Mouse (Mus musculus): ENCODE measurements around the gene Gm20517. TPM values are rescaled to one million over a fixed set of nuclear protein-coding genes. Genes with fewer than 3 reads are reported as not detected.
A peak's percentile ranks its signal among the peaks of the same experiment; 100 is the strongest.
"Not testable (repeated sequence)": the region's sequence is repeated elsewhere in the genome, so short reads cannot be mapped to it uniquely, and the experiment has no call there.

Gene Gm20517
- polyA plus RNA-seq, 1 experiment from 2014 or later = 0.35 TPM

DNA sequence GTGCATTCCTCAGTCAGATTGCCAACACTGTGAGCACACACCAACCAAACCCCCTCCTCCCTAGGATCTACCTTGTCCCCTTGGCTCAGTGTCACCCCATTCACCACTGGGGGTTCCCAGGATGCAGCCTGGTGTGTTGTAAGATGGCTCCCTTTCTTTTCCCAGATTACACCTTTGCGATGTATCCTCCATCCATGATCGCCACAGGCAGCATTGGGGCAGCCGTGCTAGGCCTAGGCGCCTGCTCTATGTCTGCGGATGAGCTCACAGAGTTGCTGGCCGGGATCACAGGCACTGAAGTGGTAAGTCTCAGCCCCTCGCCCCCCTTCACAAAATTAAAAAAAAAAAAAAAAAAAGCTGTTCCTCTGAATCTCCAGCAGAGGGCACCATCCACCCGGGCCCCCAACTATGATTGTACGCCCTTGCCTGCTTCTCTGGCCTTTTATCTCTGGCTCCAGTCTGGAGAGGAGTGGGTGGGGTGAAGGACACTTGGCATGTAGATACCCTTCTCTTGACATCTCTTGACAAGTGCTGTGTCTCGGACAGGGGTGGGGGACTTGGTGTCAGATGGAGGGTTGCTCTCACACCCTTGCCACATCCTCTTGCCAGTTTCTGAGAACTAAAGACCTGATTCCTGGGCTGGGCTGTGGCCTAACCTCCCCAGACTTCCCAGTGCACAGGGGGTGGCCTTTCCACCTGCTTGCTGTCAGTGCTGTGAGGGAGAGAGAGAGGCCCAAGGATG, 13.4 kb upstream of the Gm20517 start:
- 16% methylated on average over 10 of the region's 10 CpGs for WGBS
- peak overlapping the region; percentile 91; the same call in 1 of the 2 replicates for H3K9ac ChIP-seq
- H3K4me3 ChIP-seq = no peak overlapping the region
- no peak overlapping the region for H3K4me2 ChIP-seq
- H3K27ac ChIP-seq = peak overlapping the region; percentile 53
- no peaks in the 10 kb centered on the region for H3K27me3 ChIP-seq
- H3K4me1 ChIP-seq = peaks cover 33% of the 10 kb centered on the region
- no peak for ATAC-seq (ENCODE audit: borderline replicate concordance, extremely low read depth, low FRiP score, low TSS enrichment)
- no peaks in the 10 kb centered on the region for H3K9me3 ChIP-seq
- H3K36me3 ChIP-seq = peaks cover 58% of the 10 kb centered on the region

DNA sequence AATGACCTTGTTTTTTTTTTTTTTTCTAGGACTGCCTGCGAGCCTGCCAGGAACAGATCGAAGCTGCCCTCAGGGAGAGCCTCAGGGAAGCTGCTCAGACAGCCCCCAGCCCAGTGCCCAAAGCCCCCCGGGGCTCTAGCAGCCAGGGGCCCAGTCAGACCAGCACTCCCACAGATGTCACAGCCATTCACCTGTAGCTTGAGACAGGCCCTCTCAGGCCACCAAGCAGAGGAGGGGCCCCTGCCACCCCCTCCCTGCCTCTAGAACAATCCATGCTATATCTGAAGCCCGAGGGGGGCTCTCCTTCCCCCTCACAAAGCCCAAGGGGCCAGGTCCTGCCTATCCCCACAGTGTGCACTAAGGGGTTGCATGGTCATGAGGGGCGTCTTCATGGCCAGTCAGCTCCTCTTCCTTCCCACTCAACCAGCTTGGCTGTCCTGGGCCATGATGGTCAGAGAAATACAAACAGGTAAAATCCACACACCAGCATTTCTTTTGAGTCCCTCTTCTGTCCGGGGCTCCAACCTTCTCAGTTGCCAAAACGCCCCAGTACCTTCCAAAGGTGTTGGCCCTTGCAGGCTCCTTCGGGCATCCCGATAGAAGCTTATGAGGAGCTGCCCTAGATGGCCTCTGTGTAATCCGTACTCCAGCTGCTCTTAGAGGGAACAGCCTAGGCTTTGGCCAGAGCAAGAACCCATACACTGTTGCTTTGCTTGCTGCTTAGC, 12.6 kb upstream of the Gm20517 start:
- H3K9me3 ChIP-seq; ATAC-seq (ENCODE audit: borderline replicate concordance, extremely low read depth, low FRiP score, low TSS enrichment); H3K27me3 ChIP-seq; H3K9ac ChIP-seq; H3K4me3 ChIP-seq; H3K4me2 ChIP-seq: not testable (repeated sequence)
- WGBS = 75% methylated on average over 10 of the region's 10 CpGs
- H3K27ac ChIP-seq = peak overlapping the region; percentile 53
- H3K4me1 ChIP-seq = peaks cover 32% of the 10 kb centered on the region
- H3K36me3 ChIP-seq = peaks cover 62% of the 10 kb centered on the region

DNA sequence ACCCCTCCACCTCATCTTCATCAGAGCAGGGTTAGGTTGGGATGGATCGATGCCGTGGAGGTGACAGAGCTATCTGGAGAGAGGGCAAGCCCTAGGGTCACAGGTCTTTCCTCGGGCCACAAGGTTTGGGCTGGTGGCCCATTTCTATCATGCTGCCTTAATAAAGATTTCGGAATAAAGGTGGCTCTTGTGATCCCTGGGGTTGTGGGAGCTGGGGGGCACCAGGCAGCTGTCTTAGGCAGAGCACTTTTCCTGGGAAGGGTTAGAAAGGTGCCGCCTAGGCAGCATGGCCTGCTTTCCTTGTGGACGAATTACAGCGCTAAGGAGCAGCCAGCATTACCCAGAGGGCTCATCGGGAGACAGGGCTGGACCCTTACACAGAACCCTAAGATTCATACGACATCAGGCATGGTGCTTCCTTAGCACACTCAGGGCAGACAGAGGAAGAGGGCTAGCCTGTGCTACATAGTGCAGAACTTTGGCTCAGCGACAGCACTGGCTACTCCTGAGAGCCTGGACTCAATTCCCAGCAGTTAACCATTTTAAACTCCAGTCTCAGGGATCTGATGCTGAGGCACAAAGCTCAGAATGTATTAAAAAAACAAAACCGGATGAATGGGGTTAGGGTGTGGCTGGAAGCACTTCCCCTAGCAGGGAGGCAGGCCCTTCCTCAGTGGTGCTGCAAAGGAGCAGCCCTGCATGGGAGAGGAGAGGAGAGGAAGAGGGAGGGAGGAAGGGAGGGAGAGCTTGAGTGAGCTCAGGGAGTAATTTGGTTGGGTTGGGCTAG, 11.7 kb upstream of the Gm20517 start:
- H3K9me3 ChIP-seq = no peaks in the 10 kb centered on the region
- peaks cover 32% of the 10 kb centered on the region for H3K4me1 ChIP-seq
- 64% methylated on average over 11 of the region's 11 CpGs for whole genome bisulfite sequencing
- ATAC-seq (ENCODE audit: borderline replicate concordance, extremely low read depth, low FRiP score, low TSS enrichment) = no peak
- H3K4me3 ChIP-seq = no peak overlapping the region
- peaks cover 72% of the 10 kb centered on the region for H3K36me3 ChIP-seq
- no peak overlapping the region for H3K4me2 ChIP-seq
- H3K9ac ChIP-seq = no peak overlapping the region
- H3K27ac ChIP-seq = peak overlapping the region; percentile 26
- H3K27me3 ChIP-seq = no peaks in the 10 kb centered on the region

DNA sequence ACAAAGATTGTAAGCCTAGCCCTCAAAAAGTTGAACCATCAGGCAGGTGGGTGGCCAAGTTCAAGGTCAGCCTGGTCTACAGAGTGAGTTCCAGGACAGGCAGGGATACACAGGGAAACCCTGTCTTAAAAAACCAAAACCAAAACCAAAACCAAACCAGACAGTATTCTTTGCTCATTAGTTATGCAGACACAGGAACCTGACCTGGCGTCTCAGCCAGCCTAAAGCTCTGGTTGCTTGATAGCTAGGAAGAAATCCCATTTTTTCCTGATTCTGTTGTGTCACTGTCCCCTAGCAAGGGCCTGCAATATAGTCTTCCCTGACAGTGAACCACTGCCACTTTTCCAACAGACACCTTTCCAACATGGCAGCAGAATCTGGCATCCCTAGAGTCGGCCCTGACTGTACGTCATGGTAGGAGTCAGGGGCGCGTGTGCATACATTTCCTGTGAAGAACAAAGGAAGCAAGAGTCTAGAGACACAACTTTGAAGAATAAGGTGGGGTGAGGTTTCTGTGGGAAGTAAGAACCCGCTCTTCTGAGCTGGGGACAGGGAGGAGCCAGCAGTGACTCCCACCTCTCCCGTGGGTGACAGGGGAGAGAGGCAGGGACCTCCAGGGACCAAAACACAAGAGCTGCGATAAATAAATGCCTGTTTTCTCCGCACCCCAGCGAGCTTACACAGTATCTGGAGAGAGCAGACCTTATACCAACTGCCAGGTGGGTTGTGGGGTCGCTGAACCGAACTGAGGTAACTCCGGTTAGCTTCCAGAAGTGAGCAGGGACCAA, 10.6 kb upstream of the Gm20517 start:
- Histone ChIP-seq H3K4me3 (no peak overlapping the region), H3K36me3 (peaks cover 81% of the 10 kb centered on the region), H3K27ac (no peak overlapping the region), H3K9me3 (no peaks in the 10 kb centered on the region), H3K27me3 (no peaks in the 10 kb centered on the region), H3K9ac (no peak overlapping the region), H3K4me2 (no peak overlapping the region), H3K4me1 (peaks cover 22% of the 10 kb centered on the region)
- 82% methylated on average over 13 of the region's 13 CpGs for whole genome bisulfite sequencing
- ATAC-seq (ENCODE audit: borderline replicate concordance, extremely low read depth, low FRiP score, low TSS enrichment) = no peak

DNA sequence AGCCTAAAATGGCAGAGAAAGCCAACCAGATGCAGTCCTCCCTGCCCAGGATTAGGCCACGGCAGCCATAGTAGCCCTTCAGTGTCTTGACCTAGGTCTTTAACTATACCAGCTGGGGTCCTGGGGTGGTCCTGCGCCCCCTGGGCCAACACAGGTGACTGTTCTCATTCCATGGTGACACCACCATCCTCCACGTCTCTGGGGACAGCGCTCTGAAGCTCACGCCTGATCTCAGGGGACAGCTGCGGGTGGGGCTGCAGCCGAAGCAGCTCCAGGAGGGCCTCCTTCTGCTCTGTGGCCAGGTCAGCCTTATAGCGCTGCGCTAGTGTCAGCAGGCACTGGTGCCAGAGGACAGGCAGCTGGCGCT, 10.0 kb upstream of the Gm20517 start:
- no peak for ATAC-seq (ENCODE audit: borderline replicate concordance, extremely low read depth, low FRiP score, low TSS enrichment)
- no peak overlapping the region for H3K27ac ChIP-seq
- no peaks in the 10 kb centered on the region for H3K9me3 ChIP-seq
- H3K4me2 ChIP-seq = no peak overlapping the region
- H3K4me1 ChIP-seq = peaks cover 16% of the 10 kb centered on the region
- 88% methylated on average over 10 of the region's 10 CpGs for WGBS
- H3K27me3 ChIP-seq = no peaks in the 10 kb centered on the region
- peaks cover 82% of the 10 kb centered on the region for H3K36me3 ChIP-seq
- H3K9ac ChIP-seq = no peak overlapping the region
- no peak overlapping the region for H3K4me3 ChIP-seq

DNA sequence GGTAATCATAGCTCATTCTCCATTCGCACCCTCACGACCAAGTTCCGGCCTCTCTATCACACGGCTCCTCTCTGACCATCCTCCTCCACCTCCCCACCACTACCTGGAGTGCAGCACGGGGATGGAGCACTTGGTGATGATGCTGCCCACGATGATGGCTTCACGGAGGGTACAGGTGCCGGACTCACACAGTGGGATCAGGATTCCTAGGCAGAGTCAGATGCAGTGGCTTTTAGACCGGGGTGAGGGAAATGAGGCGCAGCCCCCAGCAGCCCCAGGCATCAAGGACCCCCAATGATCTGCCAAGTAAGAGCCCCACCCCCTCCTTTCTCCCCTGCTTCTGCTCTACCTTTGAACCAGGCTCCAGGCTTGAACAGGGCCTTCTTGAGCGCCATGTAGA, 9.1 kb upstream of the Gm20517 start:
- H3K27me3 ChIP-seq = no peaks in the 10 kb centered on the region
- no peak overlapping the region for H3K4me3 ChIP-seq
- peaks cover 7% of the 10 kb centered on the region for H3K4me1 ChIP-seq
- H3K9me3 ChIP-seq = no peaks in the 10 kb centered on the region
- no peak for ATAC-seq (ENCODE audit: borderline replicate concordance, extremely low read depth, low FRiP score, low TSS enrichment)
- no peak overlapping the region for H3K27ac ChIP-seq
- H3K9ac ChIP-seq = no peak overlapping the region
- 85% methylated on average over 11 of the region's 11 CpGs for WGBS
- no peak overlapping the region for H3K4me2 ChIP-seq
- peaks cover 84% of the 10 kb centered on the region for H3K36me3 ChIP-seq

DNA sequence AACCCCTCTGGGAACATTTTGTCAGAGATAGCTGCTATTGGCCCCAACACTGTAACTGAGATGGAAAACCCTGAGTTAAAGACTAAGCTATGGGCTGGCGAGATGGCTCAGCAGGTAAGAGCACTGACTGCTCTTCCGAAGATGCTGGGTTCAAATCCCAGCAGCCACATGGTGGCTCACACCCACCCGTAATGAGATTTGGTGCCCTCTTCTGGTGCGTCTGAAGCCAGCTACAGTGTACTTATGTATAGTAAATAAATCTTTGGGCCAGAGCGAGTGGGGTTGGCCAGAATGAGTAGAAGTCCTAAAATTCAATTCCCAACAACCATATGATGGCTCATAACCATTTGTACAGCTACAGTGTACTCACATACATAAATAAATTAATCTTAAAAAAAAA, 5.2 kb upstream of the Gm20517 start:
- Histone ChIP-seq H3K27ac (no peak overlapping the region), H3K4me3 (no peak overlapping the region), H3K4me1 (peaks cover 12% of the 10 kb centered on the region), H3K27me3 (no peaks in the 10 kb centered on the region), H3K9me3 (no peaks in the 10 kb centered on the region), H3K9ac (no peak overlapping the region), H3K4me2 (no peak overlapping the region), H3K36me3 (peaks cover 53% of the 10 kb centered on the region)
- ATAC-seq (ENCODE audit: borderline replicate concordance, extremely low read depth, low FRiP score, low TSS enrichment) = no peak
- WGBS = 55% methylated on average over 5 of the region's 5 CpGs

DNA sequence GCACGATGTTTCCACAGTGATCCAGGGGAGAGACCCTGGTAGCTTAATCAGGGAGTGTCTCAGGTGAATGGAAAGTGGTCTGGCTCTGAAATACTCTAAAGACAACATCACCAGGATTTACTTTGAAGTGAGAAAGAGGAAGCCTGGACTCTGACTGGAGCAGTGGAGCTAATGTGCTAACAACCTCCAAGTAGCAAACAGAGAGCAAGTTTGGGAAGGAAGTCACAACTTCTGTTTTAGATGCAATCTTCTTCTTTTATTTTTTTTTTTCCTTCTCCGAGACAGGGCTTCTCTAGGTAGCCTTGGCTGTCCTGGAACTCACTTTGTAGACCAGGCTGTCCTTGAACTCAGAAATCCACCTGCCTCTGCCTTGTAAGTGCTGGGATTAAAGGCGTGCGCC, 2.2 kb upstream of the Gm20517 start:
- H3K4me2 ChIP-seq = no peak overlapping the region; the same call in 1 of the 2 replicates
- WGBS = 88% methylated on average over 4 of the region's 4 CpGs
- ATAC-seq (ENCODE audit: borderline replicate concordance, extremely low read depth, low FRiP score, low TSS enrichment) = no peak
- no peak overlapping the region for H3K27ac ChIP-seq
- H3K27me3 ChIP-seq = no peaks in the 10 kb centered on the region
- H3K4me1 ChIP-seq = peaks cover 25% of the 10 kb centered on the region
- no peaks in the 10 kb centered on the region for H3K9me3 ChIP-seq
- no peak overlapping the region for H3K4me3 ChIP-seq
- H3K9ac ChIP-seq = no peak overlapping the region
- peaks cover 32% of the 10 kb centered on the region for H3K36me3 ChIP-seq

DNA sequence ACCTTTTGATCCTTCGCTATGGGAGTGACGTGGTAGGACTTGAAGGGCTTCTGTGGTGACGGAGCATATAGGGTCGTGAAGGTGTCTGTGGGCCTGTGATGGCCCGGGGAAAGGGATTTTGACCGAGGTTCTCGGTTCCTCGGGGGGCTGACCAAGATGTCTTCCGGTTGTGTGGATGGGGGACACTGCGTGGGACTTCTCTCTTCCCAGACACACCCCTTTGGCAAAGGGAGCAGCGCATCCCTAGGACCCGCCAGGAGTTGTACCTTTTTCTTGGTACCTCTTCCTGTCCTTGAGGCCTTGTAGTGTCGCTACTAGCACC, 233 bp downstream of the Gm20517 start:
- peak overlapping the region; percentile 77 for H3K9ac ChIP-seq
- peaks cover 25% of the 10 kb centered on the region for H3K4me1 ChIP-seq
- ATAC-seq (ENCODE audit: borderline replicate concordance, extremely low read depth, low FRiP score, low TSS enrichment) = no peak
- H3K36me3 ChIP-seq = peaks cover 25% of the 10 kb centered on the region
- H3K4me2 ChIP-seq = peak overlapping the region; percentile 88
- no peaks in the 10 kb centered on the region for H3K9me3 ChIP-seq
- WGBS = under 1% methylated on average over 13 of the region's 13 CpGs
- peak overlapping the region; percentile 80; the same call in 1 of the 2 replicates for H3K27ac ChIP-seq
- peak overlapping the region; percentile 90 for H3K4me3 ChIP-seq
- no peaks in the 10 kb centered on the region for H3K27me3 ChIP-seq

DNA sequence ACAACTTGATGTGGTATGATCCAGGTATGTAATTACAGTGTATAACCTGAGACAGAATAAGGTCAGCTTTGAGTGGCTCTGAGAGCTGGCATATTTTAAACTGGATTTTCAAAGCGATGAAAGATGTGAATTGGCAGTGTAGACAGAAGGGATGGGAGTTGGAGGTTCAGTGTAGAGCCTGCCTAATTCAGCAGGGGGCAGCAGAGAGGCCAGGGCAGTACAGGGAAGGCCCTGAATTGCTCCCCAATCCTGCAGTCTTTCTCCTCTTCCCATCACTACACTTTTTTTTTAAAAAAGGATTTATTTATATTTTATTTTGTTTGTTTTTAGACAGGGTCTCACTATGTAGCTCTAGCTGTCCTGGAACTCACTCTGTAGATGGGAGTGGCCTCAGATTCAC, 2.6 kb downstream of the Gm20517 start:
- Histone ChIP-seq H3K27me3 (no peaks in the 10 kb centered on the region), H3K4me1 (peaks cover 25% of the 10 kb centered on the region), H3K4me2 (no peak overlapping the region), H3K4me3 (no peak overlapping the region), H3K9ac (no peak overlapping the region), H3K36me3 (peaks cover 35% of the 10 kb centered on the region), H3K9me3 (no peaks in the 10 kb centered on the region), H3K27ac (no peak overlapping the region)
- 86% methylated on average over 1 of the region's 1 CpGs for WGBS
- no peak for ATAC-seq (ENCODE audit: borderline replicate concordance, extremely low read depth, low FRiP score, low TSS enrichment)

DNA sequence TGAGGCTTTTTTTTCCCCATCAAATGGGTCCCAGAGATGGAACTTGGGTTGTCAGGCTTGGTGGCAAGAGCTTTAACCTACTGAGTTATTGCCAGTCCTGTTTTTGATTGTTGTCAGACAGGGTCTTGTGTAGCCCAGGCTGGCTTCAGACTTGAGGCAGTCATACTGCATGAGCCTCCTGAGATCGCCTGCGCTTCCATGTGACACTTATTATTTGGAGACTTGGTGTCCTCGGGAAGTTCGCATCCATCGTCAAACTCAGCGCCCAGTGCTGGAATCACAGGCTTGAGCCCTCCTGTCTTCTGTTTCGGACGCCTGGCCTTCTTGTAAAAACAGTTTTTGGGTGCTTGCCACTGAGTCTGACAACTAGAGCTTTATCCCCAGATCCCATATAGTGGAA, 4.7 kb downstream of the Gm20517 start:
- 92% methylated on average over 8 of the region's 8 CpGs for WGBS
- Histone ChIP-seq H3K27me3 (no peaks in the 10 kb centered on the region), H3K4me1 (peaks cover 13% of the 10 kb centered on the region), H3K4me3 (no peak overlapping the region), H3K9me3 (no peaks in the 10 kb centered on the region), H3K27ac (no peak overlapping the region), H3K9ac (no peak overlapping the region), H3K4me2 (no peak overlapping the region), H3K36me3 (peaks cover 39% of the 10 kb centered on the region)
- ATAC-seq (ENCODE audit: borderline replicate concordance, extremely low read depth, low FRiP score, low TSS enrichment) = no peak

Measured in lung, embryonic 15.5 days (tissue).